Mouse (Mus musculus) liver, embryonic 11.5 days (tissue): ENCODE results near the gene P3h3. TPM values are rescaled to one million over a fixed set of nuclear protein-coding genes. Genes with fewer than 3 reads are reported as not detected.
"Not testable (repeated sequence)": the region's sequence is repeated elsewhere in the genome, so short reads cannot be mapped to it uniquely, and the experiment has no call there.

Experiments
- ATAC-seq: fragments of 200-750 bp; cut with Nextera tagmentation; replicated peaks from 2 replicates; pipeline ENCODE4 v1.8.0; 2017; ENCODE audit warnings: moderate number of reproducible peaks, mild to moderate bottlenecking, moderate TSS enrichment, moderate library complexity; ENCODE audit not compliant: low FRiP score
- DNase-seq: peaks from one replicate; pipeline ENCODE4 v3.0.0-alpha.2; 2017; ENCODE audit warnings: low spot score
- H3K27ac ChIP-seq: fragments of 300-500 bp; sonication (generic); 2 replicates; pipeline ENCODE4 v1.5.1; 2014; ENCODE audit warnings: mild to moderate bottlenecking, low read depth, low read length, control low read depth
- H3K27me3 ChIP-seq: fragments of 300-500 bp; sonication (generic); replicated peaks from 2 replicates; pipeline ENCODE4 v1.6.1; 2014; ENCODE audit warnings: low read length, mixed read lengths; ENCODE audit not compliant: control insufficient read depth, insufficient read depth
- H3K36me3 ChIP-seq: fragments of 300-500 bp; sonication (generic); 2 replicates; pipeline ENCODE4 v1.6.1; 2014; ENCODE audit warnings: mild to moderate bottlenecking, low read length, moderate library complexity, mixed read lengths; ENCODE audit not compliant: control insufficient read depth, insufficient read depth
- H3K4me1 ChIP-seq: fragments of 300-500 bp; sonication (generic); replicated peaks from 2 replicates; pipeline ENCODE4 v1.6.1; 2014; ENCODE audit warnings: low read length, mixed read lengths; ENCODE audit not compliant: control insufficient read depth, insufficient read depth
- H3K4me2 ChIP-seq: fragments of 300-500 bp; sonication (generic); 2 replicates; pipeline ENCODE4 v1.6.1; 2014; ENCODE audit warnings: mild to moderate bottlenecking, control low read depth, moderate library complexity
- H3K4me3 ChIP-seq: fragments of 300-500 bp; sonication (generic); 2 replicates; pipeline ENCODE4 v1.5.1; 2014; ENCODE audit warnings: low read depth, low read length, control low read depth
- H3K9ac ChIP-seq: fragments of 300-500 bp; sonication (generic); 2 replicates; pipeline ENCODE4 v1.6.1; 2014; ENCODE audit warnings: low read depth, low read length, control low read depth
- H3K9me3 ChIP-seq: fragments of 300-500 bp; sonication (generic); 2 replicates; pipeline ENCODE4 v1.6.1; 2016; ENCODE audit warnings: low read length, inconsistent platforms, mixed read lengths; ENCODE audit not compliant: control insufficient read depth
- WGBS: fragments of 180-500 bp; shearing (Covaris S2); extraction: QIAGEN DNeasy Blood & Tissue Kit; methylation state at CpG from one replicate; pipeline ENCODE4 v1.1.7; 2014; 5-methylcytosine and 5-hydroxymethylcytosine counted together
- polyA plus RNA-seq: library from polyadenylated mRNA; unstranded; fragments of >200 nt; fragmentation: Nextera tagmentation; extraction: Ambion mirVana; gene quantifications from 2 replicates; pipeline ENCODE4 v1.2.1, GENCODE M21; 2014

The P3h3 gene
- polyA plus RNA-seq, 1 experiment from 2014 or later = 11.3 TPM

- Histone ChIP-seq H3K27me3 (no peaks in the 10 kb centered on the region), H3K4me2 (no peak overlapping the region), H3K9ac (no peak overlapping the region), H3K9me3 (no peaks in the 10 kb centered on the region), H3K4me3 (no peak overlapping the region), H3K27ac (no peak overlapping the region), H3K36me3 (no peaks in the 10 kb centered on the region), H3K4me1 (no peaks in the 10 kb centered on the region)
- no peak for ATAC-seq
- 30% methylated on average over 3 of the region's 3 CpGs for WGBS
- no peak for DNase-seq
These were observed 40.8 kb upstream of the P3h3 start for GRCm38 (mm10) chr6:124898359-124898758.

DNA sequence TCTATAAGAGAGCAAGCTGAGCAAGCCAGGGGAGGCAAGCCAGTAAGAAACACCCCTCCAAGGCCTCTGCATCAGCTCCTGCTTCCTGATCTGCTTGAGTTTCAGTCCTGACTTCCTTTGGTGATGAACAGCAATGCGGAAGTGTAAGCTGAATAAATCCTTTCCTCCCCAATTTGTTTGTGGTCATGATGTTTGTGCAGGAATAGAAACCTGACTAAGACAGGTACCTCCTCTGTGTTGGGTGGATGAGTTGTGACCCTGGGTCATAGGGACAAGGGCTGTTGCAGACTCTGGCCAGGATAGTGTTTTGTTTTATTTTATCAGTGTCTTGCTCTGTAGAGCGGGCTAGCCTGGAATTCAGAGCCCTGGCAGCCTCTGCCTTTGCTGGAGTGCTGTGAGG lies 36.6 kb upstream of the P3h3 start:
- not testable (repeated sequence) for H3K4me2 ChIP-seq, ATAC-seq, H3K9ac ChIP-seq, H3K36me3 ChIP-seq, H3K9me3 ChIP-seq, H3K27me3 ChIP-seq, H3K4me3 ChIP-seq, H3K4me1 ChIP-seq, DNase-seq, H3K27ac ChIP-seq
- 77% methylated on average over 2 of the region's 2 CpGs for WGBS

- no peak for ATAC-seq
These were observed 33.4 kb upstream of the P3h3 start for GRCm38 (mm10) chr6:124890997-124891396.

DNA sequence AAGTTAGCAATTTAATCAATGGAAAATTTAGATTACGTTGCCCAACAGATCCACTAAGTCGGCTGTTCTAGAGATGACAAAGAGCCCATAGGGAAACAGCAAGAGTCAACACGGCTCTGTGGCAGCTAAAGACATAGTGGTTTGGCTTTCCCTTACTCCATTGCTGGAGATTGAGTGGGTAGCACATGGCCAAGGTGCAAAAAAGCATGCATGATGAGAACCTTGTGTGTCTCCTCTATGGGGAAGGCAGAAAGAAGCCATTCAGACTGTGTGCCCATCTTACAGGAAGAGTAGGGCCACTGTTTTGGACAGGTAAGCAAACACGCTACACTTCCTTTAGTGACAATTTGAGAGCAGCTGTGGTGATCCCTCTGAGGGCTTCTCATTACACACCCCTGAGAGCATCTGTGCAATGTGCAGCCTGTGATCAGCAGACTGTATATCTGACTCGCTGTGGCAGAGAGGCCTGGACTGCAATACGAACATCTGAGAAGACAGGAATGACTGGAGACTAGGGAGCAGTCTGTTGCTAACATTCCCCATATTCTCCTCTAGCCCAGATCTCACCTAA lies 31.1 kb upstream of the P3h3 start:
- Histone ChIP-seq H3K4me3 (no peak overlapping the region), H3K4me1 (no peaks in the 10 kb centered on the region), H3K36me3 (no peaks in the 10 kb centered on the region), H3K4me2 (no peak overlapping the region), H3K9me3 (no peaks in the 10 kb centered on the region), H3K27me3 (no peaks in the 10 kb centered on the region), H3K27ac (no peak overlapping the region), H3K9ac (no peak overlapping the region)
- WGBS = 88% methylated on average over 6 of the region's 6 CpGs
- no peak for ATAC-seq
- DNase-seq = no peak

More at GRCm38 (mm10) chr6:124890997-124891396, 33.4 kb upstream of the P3h3 start:
- Histone ChIP-seq H3K36me3 (no peaks in the 10 kb centered on the region), H3K4me2 (no peak overlapping the region), H3K4me1 (no peaks in the 10 kb centered on the region), H3K27me3 (no peaks in the 10 kb centered on the region), H3K4me3 (no peak overlapping the region), H3K9ac (no peak overlapping the region), H3K9me3 (no peaks in the 10 kb centered on the region), H3K27ac (no peak overlapping the region)
- no peak for DNase-seq
- 61% methylated on average over 6 of the region's 6 CpGs for WGBS

DNA sequence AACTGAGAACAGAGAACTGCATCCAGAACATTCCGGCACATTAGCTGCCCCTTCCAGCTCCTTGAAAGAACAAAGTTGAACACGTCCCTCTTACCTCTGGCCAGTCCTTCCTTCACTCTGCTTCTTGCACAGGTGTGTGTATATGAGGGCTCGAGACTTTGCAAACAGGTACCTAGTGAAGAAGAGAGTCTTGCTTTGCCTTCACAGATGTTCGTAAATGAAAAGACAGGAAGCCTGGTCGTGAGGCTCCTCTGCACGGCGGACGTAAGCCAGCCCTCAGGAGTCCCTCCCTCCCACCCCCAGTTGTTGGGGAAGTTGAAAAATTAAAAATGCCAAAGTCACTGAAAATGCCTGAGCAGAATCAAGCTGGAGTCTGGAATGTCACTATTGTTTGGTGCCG lies 30.4 kb upstream of the P3h3 start, which contains the start of gene Cd4:
Gene Cd4, minus strand, starts transcription at position 236 of the 400 bp plus-strand sequence.
- Histone ChIP-seq H3K4me3 (no peak within 1 kb of the TSS), H3K9me3 (no peaks in the 10 kb centered on the region), H3K36me3 (no peaks in the 10 kb centered on the region), H3K27me3 (no peaks in the 10 kb centered on the region), H3K9ac (no peak within 1 kb of the TSS), H3K27ac (no peak within 1 kb of the TSS), H3K4me2 (no peak within 1 kb of the TSS), H3K4me1 (no peaks in the 10 kb centered on the region)
- ATAC-seq (no peak), DNase-seq (no peak)
- WGBS = 79% methylated on average over 9 of the region's 9 CpGs

- Histone ChIP-seq H3K27me3 (no peaks in the 10 kb centered on the region), H3K27ac (no peak overlapping the region), H3K9ac (no peak overlapping the region), H3K9me3 (no peaks in the 10 kb centered on the region), H3K4me2 (no peak overlapping the region), H3K4me1 (no peaks in the 10 kb centered on the region), H3K36me3 (no peaks in the 10 kb centered on the region), H3K4me3 (no peak overlapping the region)
- WGBS = 80% methylated on average over 8 of the region's 8 CpGs
- no peak for DNase-seq
- ATAC-seq = no peak
These were observed 28.4 kb upstream of the P3h3 start for GRCm38 (mm10) chr6:124885956-124886381.

GRCm38 (mm10) chr6:124884714-124885500 lies 27.4 kb upstream of the P3h3 start:
- Histone ChIP-seq H3K4me3 (no peak overlapping the region), H3K9ac (no peak overlapping the region), H3K4me1 (no peaks in the 10 kb centered on the region), H3K27ac (no peak overlapping the region), H3K36me3 (no peaks in the 10 kb centered on the region), H3K9me3 (no peaks in the 10 kb centered on the region), H3K27me3 (no peaks in the 10 kb centered on the region), H3K4me2 (no peak overlapping the region)
- DNase-seq (no peak), ATAC-seq (no peak)
- WGBS = 55% methylated on average over 10 of the region's 10 CpGs

DNA sequence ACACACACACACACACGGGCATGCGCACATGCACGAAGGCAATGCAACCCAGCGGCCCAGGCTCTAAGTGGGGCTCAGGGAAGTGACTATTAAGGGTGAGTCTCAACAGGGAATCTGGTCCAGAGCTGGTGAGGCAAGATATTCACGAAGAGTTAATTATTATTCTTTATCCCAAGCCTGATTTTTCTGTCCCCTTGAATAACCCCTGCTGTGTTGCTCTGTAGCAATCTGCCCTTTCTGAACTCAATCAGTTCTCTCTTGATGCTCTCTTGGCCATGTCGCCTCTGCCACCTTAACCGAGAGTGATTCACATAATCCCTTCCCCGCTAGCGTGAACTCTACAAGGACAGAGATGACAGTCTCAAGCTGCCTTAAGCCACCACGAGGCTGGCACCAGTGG lies 25.8 kb upstream of the P3h3 start:
- Histone ChIP-seq H3K4me1 (no peaks in the 10 kb centered on the region), H3K4me2 (no peak overlapping the region), H3K27ac (no peak overlapping the region), H3K4me3 (no peak overlapping the region), H3K27me3 (no peaks in the 10 kb centered on the region), H3K9me3 (no peaks in the 10 kb centered on the region), H3K36me3 (no peaks in the 10 kb centered on the region), H3K9ac (no peak overlapping the region)
- DNase-seq (no peak), ATAC-seq (no peak)
- 77% methylated on average over 10 of the region's 10 CpGs for WGBS

DNA sequence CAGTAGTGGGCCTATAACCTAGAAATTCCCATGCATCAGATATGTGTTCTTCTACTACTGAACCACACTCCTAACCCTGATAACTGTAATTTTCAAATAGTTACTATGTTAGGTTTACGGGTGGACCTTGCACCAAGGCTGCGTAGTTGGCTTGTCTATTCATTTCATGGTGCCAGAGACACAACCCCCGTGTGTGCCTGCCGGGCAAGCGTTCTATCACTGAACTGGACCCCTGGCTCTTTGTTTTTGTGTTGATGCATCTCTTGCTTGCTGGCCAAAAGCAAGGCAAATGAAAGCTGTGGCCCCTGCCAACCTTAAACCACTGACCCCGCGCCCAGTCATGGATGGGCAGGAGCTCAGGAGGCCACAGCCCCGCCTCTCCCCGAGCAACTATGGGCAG lies 24.3 kb upstream of the P3h3 start:
- DNase-seq (no peak), ATAC-seq (no peak)
- no peak overlapping the region for H3K4me2 ChIP-seq
- no peak overlapping the region for H3K27ac ChIP-seq
- no peak overlapping the region for H3K4me3 ChIP-seq
- no peaks in the 10 kb centered on the region for H3K27me3 ChIP-seq
- H3K9me3 ChIP-seq = no peaks in the 10 kb centered on the region
- H3K4me1 ChIP-seq = no peaks in the 10 kb centered on the region
- 89% methylated on average over 9 of the region's 9 CpGs for WGBS
- no peak overlapping the region for H3K9ac ChIP-seq
- H3K36me3 ChIP-seq = no peaks in the 10 kb centered on the region
